ENCODE assay signal across 13 mouse cellular contexts in the genomic region with DNA sequence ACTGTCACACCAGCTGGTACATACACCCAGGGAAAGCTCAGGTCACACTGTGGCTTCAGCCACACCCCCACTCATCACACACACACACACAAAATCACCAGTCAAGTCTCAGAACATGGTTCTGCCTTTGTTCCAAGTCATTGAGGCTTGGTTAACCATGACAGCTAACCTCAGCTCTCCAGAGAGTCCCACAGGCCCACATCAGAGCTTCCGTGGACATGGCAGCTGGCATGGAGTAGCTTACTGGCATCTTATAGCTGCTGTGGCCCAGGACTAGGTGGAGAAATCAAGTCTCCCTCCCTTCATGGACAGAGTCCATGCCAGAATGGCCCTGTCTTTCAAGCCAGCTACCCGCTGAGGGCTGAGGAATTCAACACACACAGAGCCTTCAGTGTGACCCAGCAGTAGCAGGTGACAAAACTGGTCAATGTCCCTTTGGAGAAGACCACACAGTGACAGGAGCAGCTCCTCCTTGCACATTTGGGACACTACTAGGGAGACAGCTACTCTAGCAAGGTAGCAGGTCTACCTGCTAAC.
"Had no signal": no experiment of that assay in that cellular context is flagged by ENCODE, and none has a peak within 500 bp of the region (broad histone marks: within the 10 kb centered on the region; RNA-seq: fewer than 3 reads in every experiment).

No protein-coding gene starts in this region.

- H3K4me2 ChIP-seq: limb, embryonic 12.5 days; midbrain, embryonic 13.5 days; neural tube, embryonic 15.5 days; stomach, embryonic 15.5 days had no signal

- ATAC-seq: intestine, postnatal 0 days; midbrain, embryonic 13.5 days had no signal

- H3K27me3 ChIP-seq: limb, embryonic 12.5 days; midbrain, embryonic 13.5 days; neural tube, embryonic 15.5 days; stomach, embryonic 15.5 days had no signal

- H3K27ac ChIP-seq: limb, embryonic 12.5 days; liver, embryonic 14.5 days; midbrain, embryonic 13.5 days; neural tube, embryonic 15.5 days; stomach, embryonic 15.5 days had no signal

- H3K9me3 ChIP-seq: limb, embryonic 12.5 days; midbrain, embryonic 13.5 days; neural tube, embryonic 15.5 days; stomach, embryonic 15.5 days had no signal

- DNase-seq: kidney, adult 8-10 months; kidney, postnatal 25 days; lung, adult 18-20 months; right cerebral cortex, postnatal 14 days; thymus, adult 2 months; thymus, postnatal 25 days had no signal

- H3K9ac ChIP-seq: limb, embryonic 12.5 days; liver, embryonic 14.5 days; midbrain, embryonic 13.5 days; neural tube, embryonic 15.5 days; stomach, embryonic 15.5 days had no signal

- H3K4me3 ChIP-seq: limb, embryonic 12.5 days; midbrain, embryonic 13.5 days; myocyte; neural tube, embryonic 15.5 days; stomach, embryonic 15.5 days had no signal

- H3K36me3 ChIP-seq: limb, embryonic 12.5 days; stomach, embryonic 15.5 days had no signal
